Mouse (Mus musculus) embryonic facial prominence, embryonic 11.5 days (tissue): ENCODE results near the gene Sh3bp4. TPM values are rescaled to one million over a fixed set of nuclear protein-coding genes. Genes with fewer than 3 reads are reported as not detected.

ENCODE experiments used
- ATAC-seq: fragments of 200-750 bp; cut with Nextera tagmentation; replicated peaks from 2 replicates; pipeline ENCODE4 v1.8.0; 2017; ENCODE audit warnings: low read depth; ENCODE audit not compliant: insufficient number of reproducible peaks, low FRiP score, low TSS enrichment
- DNase-seq: peaks from one replicate; pipeline ENCODE4 v3.0.0-alpha.2; 2015; ENCODE audit warnings: low spot score
- H3K27ac ChIP-seq: fragments of 300-500 bp; sonication (generic); replicated peaks from 2 replicates; pipeline ENCODE4 v1.5.1; 2014; ENCODE audit warnings: mild to moderate bottlenecking, low read depth, low read length, control low read depth
- H3K27me3 ChIP-seq: fragments of 300-500 bp; sonication (generic); 2 replicates; pipeline ENCODE4 v1.6.1; 2014; ENCODE audit warnings: mild to moderate bottlenecking, low read length, moderate library complexity, mixed read lengths; ENCODE audit not compliant: control insufficient read depth, insufficient read depth
- H3K36me3 ChIP-seq: fragments of 300-500 bp; sonication (generic); replicated peaks from 2 replicates; pipeline ENCODE4 v1.6.1; 2014; ENCODE audit warnings: low read depth, mild to moderate bottlenecking, low read length, moderate library complexity, mixed read lengths; ENCODE audit not compliant: control insufficient read depth, insufficient read depth
- H3K4me1 ChIP-seq: fragments of 300-500 bp; sonication (generic); 2 replicates; pipeline ENCODE4 v1.6.1; 2014; ENCODE audit warnings: low read length, mixed read lengths; ENCODE audit not compliant: control insufficient read depth, insufficient read depth
- H3K4me2 ChIP-seq: fragments of 300-500 bp; sonication (generic); 2 replicates; pipeline ENCODE4 v1.6.1; 2014; ENCODE audit warnings: low read depth, mild to moderate bottlenecking, control low read depth, low read length, moderate library complexity
- H3K4me3 ChIP-seq: fragments of 300-500 bp; sonication (generic); 2 replicates; pipeline ENCODE4 v1.5.1; 2014; ENCODE audit warnings: low read depth, low read length, control low read depth
- H3K9ac ChIP-seq: fragments of 300-500 bp; sonication (generic); replicated peaks from 2 replicates; pipeline ENCODE4 v1.6.1; 2014; ENCODE audit warnings: mild to moderate bottlenecking, control low read depth, low read length
- H3K9me3 ChIP-seq: fragments of 300-500 bp; sonication (generic); replicated peaks from 2 replicates; pipeline ENCODE4 v1.6.1; 2016; ENCODE audit warnings: mild to moderate bottlenecking, low read length, inconsistent platforms, mixed read lengths; ENCODE audit not compliant: control insufficient read depth
- WGBS: fragments of 180-500 bp; shearing (Covaris S2); extraction: QIAGEN DNeasy Blood & Tissue Kit; methylation state at CpG from one replicate; pipeline ENCODE4 v1.1.7; 2014; 5-methylcytosine and 5-hydroxymethylcytosine counted together
- polyA plus RNA-seq: library from polyadenylated mRNA; unstranded; fragments of >200 nt; fragmentation: Nextera tagmentation; extraction: Ambion mirVana; gene quantifications from 2 replicates; pipeline ENCODE4 v1.2.1, GENCODE M21; 2014

Sh3bp4 gene
- polyA plus RNA-seq, 1 experiment from 2014 or later = 22.0 TPM

DNA sequence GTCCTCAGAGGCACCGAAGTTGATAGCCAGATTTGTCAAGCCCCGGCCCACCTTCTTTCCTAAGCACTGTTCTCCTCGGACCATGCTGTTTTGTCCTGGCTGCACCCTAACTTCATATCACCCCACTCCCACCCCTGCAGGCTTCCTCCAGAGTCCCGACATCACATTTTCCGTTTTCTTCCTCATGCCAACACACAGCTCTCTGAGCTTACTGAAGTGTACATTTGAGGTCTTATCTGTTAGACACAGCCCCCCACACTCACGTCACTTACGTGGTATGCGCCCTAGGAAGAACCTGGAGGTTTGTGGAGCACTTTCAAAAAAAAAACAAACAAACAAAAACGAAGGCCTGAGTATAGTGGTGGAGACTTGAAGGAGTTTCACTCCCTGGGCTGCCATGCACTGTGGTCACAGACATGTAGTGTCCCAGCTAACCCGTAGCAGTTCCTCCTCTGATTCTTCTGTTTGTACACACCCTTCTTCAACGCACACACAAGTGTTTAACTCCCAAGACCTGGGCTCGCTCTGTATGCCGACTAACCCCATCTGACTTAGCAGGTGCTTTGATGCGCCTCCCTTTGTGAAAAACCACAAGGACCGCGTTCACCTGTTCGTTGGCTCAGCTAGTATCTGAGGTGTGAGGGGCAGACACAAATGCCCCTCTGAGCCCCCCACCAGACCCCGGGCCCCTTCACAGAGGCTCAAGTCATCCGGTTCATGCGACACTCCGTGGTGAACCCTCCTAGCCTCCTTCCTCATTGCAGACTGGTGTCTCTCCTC is 19.8 kb downstream of the Sh3bp4 start:
- H3K27me3 ChIP-seq = no peaks in the 10 kb centered on the region
- no peak overlapping the region for H3K4me3 ChIP-seq
- H3K9me3 ChIP-seq = no peaks in the 10 kb centered on the region
- H3K27ac ChIP-seq = no peak overlapping the region
- ATAC-seq (no peak), DNase-seq (no peak)
- no peaks in the 10 kb centered on the region for H3K36me3 ChIP-seq
- WGBS = 77% methylated on average over 21 of the region's 21 CpGs
- H3K4me1 ChIP-seq = peaks cover 5% of the 10 kb centered on the region; the same call in 1 of the 2 replicates
- H3K9ac ChIP-seq = no peak overlapping the region
- H3K4me2 ChIP-seq = no peak overlapping the region

DNA sequence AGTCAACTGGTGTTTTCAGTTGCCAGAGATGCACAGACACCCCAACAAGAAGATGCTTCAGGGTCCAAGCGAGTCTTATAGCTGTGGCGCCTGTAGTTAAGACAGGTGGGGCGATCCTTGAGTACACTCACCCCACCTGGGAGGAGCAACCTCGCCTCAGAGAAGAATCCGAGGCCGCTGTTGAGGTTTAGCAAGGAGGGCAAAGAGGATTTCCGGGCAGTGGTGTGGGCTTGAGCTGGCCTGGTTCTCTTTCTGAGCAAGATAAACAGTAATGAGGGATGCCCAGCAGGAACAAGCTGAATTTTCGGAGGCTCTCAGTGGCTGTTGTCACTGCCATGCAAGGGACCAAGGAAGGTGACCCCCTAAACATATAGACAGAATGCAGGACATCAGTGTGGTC is 20.5 kb downstream of the Sh3bp4 start:
- no peaks in the 10 kb centered on the region for H3K36me3 ChIP-seq
- H3K4me1 ChIP-seq = peaks cover 5% of the 10 kb centered on the region; the same call in 1 of the 2 replicates
- no peak overlapping the region for H3K4me2 ChIP-seq
- ATAC-seq (no peak), DNase-seq (no peak)
- H3K9ac ChIP-seq = no peak overlapping the region
- H3K27ac ChIP-seq = no peak overlapping the region
- H3K27me3 ChIP-seq = no peaks in the 10 kb centered on the region
- H3K9me3 ChIP-seq = no peaks in the 10 kb centered on the region
- H3K4me3 ChIP-seq = no peak overlapping the region
- 71% methylated on average over 8 of the region's 8 CpGs for WGBS

DNA sequence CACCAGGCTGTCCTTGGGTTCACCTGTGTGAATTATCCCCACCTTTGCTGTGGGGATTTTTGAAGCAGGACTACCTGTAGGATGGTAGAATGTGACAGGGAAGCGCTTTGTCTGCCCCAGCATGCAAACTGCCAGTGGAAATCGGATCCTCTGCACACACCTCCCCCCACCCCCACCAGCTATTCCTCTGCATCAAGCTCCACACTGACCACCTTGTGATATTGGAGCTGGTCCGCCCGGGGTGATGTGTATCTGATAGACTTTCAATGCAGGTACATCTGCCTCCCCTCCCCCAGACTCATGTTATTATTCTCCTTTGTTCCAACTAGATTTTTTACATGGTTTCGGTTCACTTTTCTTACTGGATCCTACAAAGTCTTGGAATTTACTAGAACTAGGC is 21.8 kb downstream of the Sh3bp4 start:
- H3K36me3 ChIP-seq = no peaks in the 10 kb centered on the region
- no peaks in the 10 kb centered on the region for H3K9me3 ChIP-seq
- 0 out of 2 replicates have a peak, but pooled peaks have one; percentile 15 for ATAC-seq
- H3K4me3 ChIP-seq = no peak overlapping the region
- peak overlapping the region; percentile 21 for H3K4me2 ChIP-seq
- H3K27me3 ChIP-seq = no peaks in the 10 kb centered on the region
- 25% methylated on average over 5 of the region's 5 CpGs for WGBS
- peak overlapping the region; percentile 52 for H3K9ac ChIP-seq
- peak; percentile 67 for DNase-seq
- H3K4me1 ChIP-seq = peaks cover 5% of the 10 kb centered on the region; the same call in 1 of the 2 replicates
- peak overlapping the region; percentile 70 for H3K27ac ChIP-seq

DNA sequence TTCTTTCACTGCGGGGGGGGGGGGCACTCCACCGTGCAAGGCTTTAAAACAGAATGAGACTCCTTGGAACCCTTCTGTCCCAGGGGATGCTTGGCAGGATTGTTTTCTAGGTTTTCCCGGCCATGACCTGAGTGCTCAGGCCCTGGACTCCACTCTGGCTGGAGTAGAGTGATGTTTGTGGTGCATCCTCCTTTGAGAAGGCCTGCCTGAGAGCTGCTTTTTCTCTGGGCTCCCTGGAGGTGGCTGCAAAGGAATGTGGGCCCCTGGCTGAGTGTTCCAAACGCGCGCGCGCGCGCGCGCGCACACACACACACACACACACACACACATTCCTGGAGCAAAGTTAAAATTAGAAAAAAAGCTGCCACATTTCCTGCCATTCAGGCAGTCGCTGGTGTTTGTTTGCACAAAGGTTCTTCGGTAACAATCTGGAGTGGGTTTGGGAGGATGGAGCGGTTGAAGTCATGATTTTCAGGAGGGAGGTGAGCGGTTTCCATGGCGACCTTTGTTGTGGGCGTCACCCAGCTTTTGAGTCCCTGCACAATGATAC is 22.3 kb downstream of the Sh3bp4 start:
- Histone ChIP-seq H3K9me3 (no peaks in the 10 kb centered on the region), H3K9ac (peak overlapping the region; percentile 52), H3K4me2 (peak overlapping the region; percentile 21), H3K36me3 (no peaks in the 10 kb centered on the region), H3K4me1 (peaks cover 5% of the 10 kb centered on the region; the same call in 1 of the 2 replicates), H3K27ac (peak overlapping the region; percentile 70), H3K27me3 (no peaks in the 10 kb centered on the region), H3K4me3 (0 out of 2 replicates have a peak overlapping the region, but pooled peaks have one; percentile 1)
- ATAC-seq = peak; percentile 17; the same call in 1 of the 2 replicates
- WGBS = 5% methylated on average over 19 of the region's 19 CpGs
- peak; percentile 85 for DNase-seq

- ATAC-seq (no peak), DNase-seq (no peak)
- Histone ChIP-seq H3K4me1 (peaks cover 5% of the 10 kb centered on the region; the same call in 1 of the 2 replicates), H3K9me3 (no peaks in the 10 kb centered on the region), H3K9ac (no peak overlapping the region), H3K4me3 (no peak overlapping the region), H3K27ac (no peak overlapping the region), H3K36me3 (no peaks in the 10 kb centered on the region), H3K27me3 (no peaks in the 10 kb centered on the region), H3K4me2 (no peak overlapping the region)
- 77% methylated on average over 5 of the region's 5 CpGs for WGBS
These were observed 23.5 kb downstream of the Sh3bp4 start for GRCm38 (mm10) chr1:89093696-89094095.

- Histone ChIP-seq H3K4me2 (no peak overlapping the region), H3K27me3 (no peaks in the 10 kb centered on the region), H3K9ac (no peak overlapping the region), H3K36me3 (no peaks in the 10 kb centered on the region), H3K4me3 (no peak overlapping the region), H3K27ac (no peak overlapping the region), H3K4me1 (peaks cover 5% of the 10 kb centered on the region; the same call in 1 of the 2 replicates), H3K9me3 (no peaks in the 10 kb centered on the region)
- no peak for DNase-seq
- 73% methylated on average over 4 of the region's 4 CpGs for WGBS
- ATAC-seq = no peak
These were observed 24.2 kb downstream of the Sh3bp4 start for GRCm38 (mm10) chr1:89094416-89094815.

DNA sequence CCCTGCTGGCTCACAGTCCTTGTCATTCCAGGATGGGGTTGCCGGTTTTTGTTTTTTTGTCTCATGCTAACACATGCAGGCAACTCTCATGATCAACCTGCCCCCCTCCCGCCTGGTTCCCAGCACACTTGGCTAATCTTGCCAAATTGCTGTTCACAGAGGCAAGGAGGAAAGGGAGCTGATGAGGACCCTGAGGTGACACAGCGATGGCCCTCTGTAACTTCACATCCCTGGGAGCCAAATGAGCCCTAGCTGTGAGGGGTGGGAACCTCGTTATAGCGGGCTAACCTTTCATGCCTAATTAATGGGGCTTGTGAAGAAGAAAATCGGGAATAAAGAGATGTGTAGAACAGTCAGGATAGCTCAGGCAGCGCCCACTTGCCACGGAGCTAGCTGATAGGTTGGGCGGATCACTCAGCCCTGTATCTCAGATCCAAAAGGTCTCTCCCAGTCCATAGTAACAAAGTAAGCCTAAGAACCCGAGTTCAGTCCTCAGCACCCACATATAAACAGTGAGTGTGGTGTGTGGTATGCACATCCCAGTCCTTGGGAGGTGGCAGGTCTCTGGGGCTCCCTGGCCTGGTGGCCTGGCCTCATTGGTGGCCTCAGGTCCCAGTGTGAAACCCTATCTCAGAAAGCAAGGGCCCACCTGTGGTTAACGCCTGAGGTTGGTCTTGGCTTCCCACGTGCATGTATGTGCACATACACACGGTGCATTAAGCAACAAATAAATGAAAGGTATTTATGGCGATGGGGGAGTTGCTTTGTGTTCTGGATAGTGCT is 25.6 kb downstream of the Sh3bp4 start:
- H3K27ac ChIP-seq = no peak overlapping the region
- DNase-seq (no peak), ATAC-seq (no peak)
- no peaks in the 10 kb centered on the region for H3K36me3 ChIP-seq
- H3K4me2 ChIP-seq = no peak overlapping the region
- 22% methylated on average over 14 of the region's 14 CpGs for WGBS
- H3K9me3 ChIP-seq = no peaks in the 10 kb centered on the region
- H3K9ac ChIP-seq = no peak overlapping the region
- H3K4me3 ChIP-seq = no peak overlapping the region
- peaks cover 5% of the 10 kb centered on the region; the same call in 1 of the 2 replicates for H3K4me1 ChIP-seq
- no peaks in the 10 kb centered on the region for H3K27me3 ChIP-seq
